In the genomic region with DNA sequence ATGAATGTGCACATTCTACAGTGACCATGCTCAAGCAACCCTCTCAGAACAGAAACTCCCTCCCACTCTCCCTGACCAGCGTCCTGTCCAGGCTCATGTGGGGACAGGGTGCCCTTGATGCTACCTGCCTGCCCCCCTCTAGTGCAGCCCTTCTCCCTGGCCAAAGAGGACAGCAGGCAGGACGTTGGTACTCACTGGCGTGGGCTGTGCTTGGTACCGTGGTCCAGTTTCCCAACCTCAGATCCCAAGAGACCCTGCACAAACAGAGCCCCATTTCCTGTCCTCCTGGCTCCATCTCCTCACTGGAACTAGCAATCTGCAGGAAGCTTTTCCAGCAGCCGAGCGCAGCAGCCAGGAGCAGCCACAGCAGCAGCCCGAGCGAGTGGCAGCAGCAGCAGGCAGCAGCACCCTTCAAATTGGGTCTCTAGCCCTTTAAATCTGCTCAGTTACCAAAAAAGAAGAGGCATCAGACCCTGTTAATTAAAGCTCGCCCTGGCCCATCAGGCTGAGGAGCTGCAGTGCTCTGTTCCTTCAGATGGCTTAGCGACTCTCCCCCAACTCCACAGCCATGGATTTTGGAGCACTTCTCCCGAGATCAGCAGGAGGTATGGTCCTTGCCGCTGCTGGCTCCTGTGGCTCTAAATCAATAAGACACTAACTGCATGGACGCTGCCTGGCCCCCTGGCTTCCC, we compare ENCODE assay signal across 9 mouse cellular contexts. TPM values are rescaled to one million over a fixed set of nuclear protein-coding genes. Genes with fewer than 3 reads are reported as not detected.
A peak's percentile ranks its signal among the peaks of the same experiment; 100 is the strongest.
DNase-seq lines count a peak whose midpoint lies in the region; ATAC-seq and TF ChIP-seq lines count a peak whose summit lies in the region.
"Had no signal": no experiment of that assay in that cellular context is flagged by ENCODE, and none has a peak within 500 bp of the region (broad histone marks: within the 10 kb centered on the region; RNA-seq: fewer than 3 reads in every experiment).

A330070K13Rik (minus strand) TSS at position 410 of the 691 bp plus-strand sequence.

- DNase-seq in embryo, embryonic 11 days, result peak; percentile 43
- peak; percentile 30 for DNase-seq in neural tube, embryonic 10.5 days (ENCODE audit: extremely low spot score, low spot score)
- no peak for DNase-seq in lung, postnatal 36 days
- DNase-seq in kidney, adult 18-20 months, result no peak
- DNase-seq in thymus, adult 18-20 months, result no peak

- H3K9ac ChIP-seq in intestine, embryonic 15.5 days, result no peak within 1 kb of the TSS
- H3K9ac ChIP-seq in intestine, postnatal 0 days (ENCODE audit: low read depth, low read length), result no peak within 1 kb of the TSS
- H3K9ac ChIP-seq in hindbrain, embryonic 12.5 days, result peak within 1 kb of the TSS; percentile 49

- H3K4me3 ChIP-seq in intestine, embryonic 15.5 days (replicated peaks), result no peak within 1 kb of the TSS
- no peak within 1 kb of the TSS for H3K4me3 ChIP-seq in intestine, postnatal 0 days (ENCODE audit: low read depth, low read length)
- peak within 1 kb of the TSS; percentile 20 for H3K4me3 ChIP-seq in hindbrain, embryonic 12.5 days
- H3K4me3 ChIP-seq: myocyte had no signal

- H3K4me1 ChIP-seq in intestine, embryonic 15.5 days (replicated peaks), result no peaks in the 10 kb centered on the region
- no peaks in the 10 kb centered on the region for H3K4me1 ChIP-seq in intestine, postnatal 0 days (replicated peaks; ENCODE audit: control insufficient read depth, insufficient read depth, low read length)
- peaks cover 13% of the 10 kb centered on the region for H3K4me1 ChIP-seq in hindbrain, embryonic 12.5 days

- 9% methylated on average over 13 of the region's 13 CpGs for WGBS in intestine, embryonic 15.5 days
- 12% methylated on average over 13 of the region's 13 CpGs for WGBS in intestine, postnatal 0 days
- WGBS in hindbrain, embryonic 12.5 days, result 17% methylated on average over 13 of the region's 13 CpGs

- H3K27me3 ChIP-seq in intestine, embryonic 15.5 days (replicated peaks), result no peaks in the 10 kb centered on the region
- no peaks in the 10 kb centered on the region for H3K27me3 ChIP-seq in intestine, postnatal 0 days (replicated peaks; ENCODE audit: control insufficient read depth, insufficient read depth, low read length)
- 0 out of 2 replicates have a peak, but pooled peaks cover 8% of the 10 kb centered on the region for H3K27me3 ChIP-seq in hindbrain, embryonic 12.5 days

- H3K27ac ChIP-seq in intestine, embryonic 15.5 days, result no peak within 1 kb of the TSS
- H3K27ac ChIP-seq in intestine, postnatal 0 days (ENCODE audit: low read depth, low read length), result no peak within 1 kb of the TSS
- H3K27ac ChIP-seq in hindbrain, embryonic 12.5 days, result no peak within 1 kb of the TSS

- no peaks in the 10 kb centered on the region for H3K36me3 ChIP-seq in intestine, embryonic 15.5 days
- no peaks in the 10 kb centered on the region for H3K36me3 ChIP-seq in intestine, postnatal 0 days (ENCODE audit: control insufficient read depth, insufficient read depth)
- H3K36me3 ChIP-seq in hindbrain, embryonic 12.5 days, result no peaks in the 10 kb centered on the region

- ATAC-seq in intestine, embryonic 15.5 days, result no peak
- ATAC-seq in intestine, postnatal 0 days, result no peak
- ATAC-seq in hindbrain, embryonic 12.5 days (ENCODE audit: low FRiP score), result no peak

- H3K9me3 ChIP-seq in intestine, embryonic 15.5 days, result no peaks in the 10 kb centered on the region
- no peaks in the 10 kb centered on the region for H3K9me3 ChIP-seq in intestine, postnatal 0 days (ENCODE audit: control insufficient read depth)
- no peaks in the 10 kb centered on the region for H3K9me3 ChIP-seq in hindbrain, embryonic 12.5 days (replicated peaks)

- H3K4me2 ChIP-seq in intestine, embryonic 15.5 days (replicated peaks), result peak within 1 kb of the TSS; percentile 22; the same call in 1 of the 2 replicates
- H3K4me2 ChIP-seq in intestine, postnatal 0 days (replicated peaks; ENCODE audit: low read depth), result no peak within 1 kb of the TSS
- peak within 1 kb of the TSS; percentile 46 for H3K4me2 ChIP-seq in hindbrain, embryonic 12.5 days (replicated peaks)

- no peak for TF ChIP-seq CTCF in intestine, postnatal 0 days (IDR thresholded peaks at IDR 0.05; ENCODE audit: low read depth)

RNA-seq across cellular contexts. Expression of gene A330070K13Rik, which starts in this region (rescaled TPM):
- polyA plus RNA-seq in intestine, embryonic 15.5 days (2015; fragmentation: Nextera tagmentation; extraction: Ambion mirVana), result not detected in 2 replicates
- not detected in 2 replicates for polyA plus RNA-seq in intestine, postnatal 0 days (2015; fragmentation: Nextera tagmentation; extraction: Ambion mirVana)
- polyA plus RNA-seq in hindbrain, embryonic 12.5 days (2016; fragmentation: Nextera tagmentation; extraction: Ambion mirVana), result not detected in 2 replicates
- polyA plus RNA-seq: myocyte had no signal

Comparison
In these comparisons a context has a peak if more than half of its experiments do, and no peak if none do; other contexts are left out.
1. DNase-seq: peak in embryo, embryonic 11 days (single experiment) and neural tube, embryonic 10.5 days (single experiment); none in lung, postnatal 36 days (single experiment), kidney, adult 18-20 months (single experiment) and thymus, adult 18-20 months (0 of 2).